Mouse (Mus musculus): ENCODE measurements around the gene Trim21.

DNA sequence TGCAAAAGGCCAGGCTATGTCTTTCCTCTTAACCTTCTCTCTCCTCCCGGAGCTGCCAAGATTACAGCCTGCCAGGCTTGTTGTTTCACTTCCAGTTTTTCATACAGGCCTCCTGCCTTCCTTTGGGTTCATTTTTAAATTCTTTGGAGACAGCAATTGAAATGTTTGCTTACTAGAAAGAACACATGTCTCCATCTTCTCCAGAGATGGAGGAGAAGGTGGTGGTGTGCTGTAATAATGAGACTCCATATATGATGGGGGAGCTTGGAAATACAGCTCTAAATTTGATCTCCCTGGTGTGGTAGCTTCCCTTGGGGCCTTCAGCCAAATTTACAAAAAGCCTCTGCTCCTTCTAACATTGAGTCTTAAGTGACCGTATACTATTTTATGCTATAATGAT, 24.7 kb downstream of the Trim21 start, which contains the start of gene Olfr548-ps1:
- TF ChIP-seq POLR2A (IDR thresholded peaks at IDR 0.05; ENCODE audit: borderline replicate concordance, low read depth, low read length) (no peak), CTCF (IDR thresholded peaks at IDR 0.05; ENCODE audit: low read depth, low read length) (no peak)
